ENCODE assay signal across 9 mouse cellular contexts in genomic region chr10:59919494-59920181, GRCm38 (mm10). TPM values are rescaled to one million over a fixed set of nuclear protein-coding genes. Genes with fewer than 3 reads are reported as not detected.
DNase-seq lines count a peak whose midpoint lies in the region; ATAC-seq and TF ChIP-seq lines count a peak whose summit lies in the region.
"Had no signal": no experiment of that assay in that cellular context is flagged by ENCODE, and none has a peak within 500 bp of the region (broad histone marks: within the 10 kb centered on the region; RNA-seq: fewer than 3 reads in every experiment).

No protein-coding gene starts in this region.

- no peak overlapping the region for H3K4me3 ChIP-seq in liver, embryonic 12.5 days
- H3K4me3 ChIP-seq in embryonic facial prominence, embryonic 15.5 days (replicated peaks) = no peak overlapping the region
- no peak overlapping the region for H3K4me3 ChIP-seq in hindbrain, embryonic 10.5 days
- H3K4me3 ChIP-seq in lung, adult 2 months (replicated peaks; ENCODE audit: extremely low read depth, low read depth, low read length) = no peak overlapping the region

- H3K27ac ChIP-seq in liver, embryonic 12.5 days = peak overlapping the region; percentile 56; the same call in 1 of the 2 replicates
- peak overlapping the region; percentile 92 for H3K27ac ChIP-seq in embryonic facial prominence, embryonic 15.5 days (replicated peaks)
- H3K27ac ChIP-seq in hindbrain, embryonic 10.5 days = peak overlapping the region; percentile 88

- TF ChIP-seq POLR2A in lung, adult 2 months (IDR thresholded peaks at IDR 0.05; ENCODE audit: borderline replicate concordance, extremely low read depth, low read depth, low read length) = peak; percentile 21; the same call in 1 of the 2 replicates

- no peaks in the 10 kb centered on the region for H3K36me3 ChIP-seq in liver, embryonic 12.5 days
- no peaks in the 10 kb centered on the region for H3K36me3 ChIP-seq in embryonic facial prominence, embryonic 15.5 days
- no peaks in the 10 kb centered on the region for H3K36me3 ChIP-seq in hindbrain, embryonic 10.5 days

- H3K9me3 ChIP-seq in liver, embryonic 12.5 days (replicated peaks) = no peaks in the 10 kb centered on the region
- H3K9me3 ChIP-seq in embryonic facial prominence, embryonic 15.5 days (replicated peaks) = no peaks in the 10 kb centered on the region
- H3K9me3 ChIP-seq in hindbrain, embryonic 10.5 days = no peaks in the 10 kb centered on the region
- H3K9me3 ChIP-seq: megakaryocyte, embryonic 14.5 days had no signal

- intact Hi-C loops in left cerebral cortex, postnatal 14 days (cut with DNase I) = no loop called here

- H3K9ac ChIP-seq in liver, embryonic 12.5 days = no peak overlapping the region
- H3K9ac ChIP-seq in embryonic facial prominence, embryonic 15.5 days = no peak overlapping the region

- WGBS in liver, embryonic 12.5 days (ENCODE audit: insufficient replicate concordance) = 48% methylated on average over 15 of the region's 15 CpGs
- WGBS in embryonic facial prominence, embryonic 15.5 days = 30% methylated on average over 15 of the region's 15 CpGs
- 46% methylated on average over 15 of the region's 15 CpGs for WGBS in hindbrain, embryonic 10.5 days
- WGBS in lung, adult 2 months = 28% methylated on average over 15 of the region's 15 CpGs

- H3K4me1 ChIP-seq in liver, embryonic 12.5 days = peaks cover 54% of the 10 kb centered on the region
- H3K4me1 ChIP-seq in embryonic facial prominence, embryonic 15.5 days = peaks cover 54% of the 10 kb centered on the region
- peaks cover 61% of the 10 kb centered on the region for H3K4me1 ChIP-seq in hindbrain, embryonic 10.5 days (replicated peaks)
- peaks cover 11% of the 10 kb centered on the region for H3K4me1 ChIP-seq in lung, adult 2 months (ENCODE audit: control insufficient read depth, insufficient read depth, low read length)

- no peak for ATAC-seq in liver, embryonic 12.5 days
- no peak for ATAC-seq in embryonic facial prominence, embryonic 15.5 days (ENCODE audit: insufficient number of reproducible peaks, low FRiP score, low TSS enrichment, low read depth)

- TF ChIP-seq CTCF in lung, adult 2 months (IDR thresholded peaks at IDR 0.05; ENCODE audit: insufficient read depth, low read length) = no peak

- H3K27me3 ChIP-seq in liver, embryonic 12.5 days (replicated peaks) = no peaks in the 10 kb centered on the region
- no peaks in the 10 kb centered on the region for H3K27me3 ChIP-seq in embryonic facial prominence, embryonic 15.5 days
- H3K27me3 ChIP-seq in hindbrain, embryonic 10.5 days (ENCODE audit: insufficient read depth, poor library complexity, severe bottlenecking) = peaks cover 20% of the 10 kb centered on the region; the same call in 1 of the 2 replicates
- H3K27me3 ChIP-seq: megakaryocyte, embryonic 14.5 days had no signal

- DNase-seq in liver = no peak
- DNase-seq in hindbrain, embryonic 10.5 days (ENCODE audit: low spot score) = no peak
- no peak for DNase-seq in lung, adult 2 months
- no peak for DNase-seq in thymus, adult 18-20 months
- DNase-seq in left cerebral cortex, postnatal 14 days (ENCODE audit: low spot score in 2 of 2) = no peak
- no peak for DNase-seq in urinary bladder, postnatal 36 days (ENCODE audit: low spot score in 2 of 2)

- peak overlapping the region; percentile 85; the same call in 1 of the 2 replicates for H3K4me2 ChIP-seq in liver, embryonic 12.5 days
- H3K4me2 ChIP-seq in embryonic facial prominence, embryonic 15.5 days (replicated peaks) = no peak overlapping the region

RNA-seq across cellular contexts. Expression of gene Ddit4, which starts 32.0 kb away (rescaled TPM):
- polyA plus RNA-seq in liver, embryonic 12.5 days (2016; fragmentation: Nextera tagmentation; extraction: Ambion mirVana) = 5.4 and 6.9 TPM in 2 replicates
- 83.3 and 89.1 TPM in 2 replicates for polyA plus RNA-seq in embryonic facial prominence, embryonic 15.5 days (2015; fragmentation: Nextera tagmentation; extraction: Ambion mirVana)
- 37.5 and 37.6 TPM in 2 replicates for polyA plus RNA-seq in hindbrain, embryonic 10.5 days (2016; fragmentation: Nextera tagmentation; extraction: Ambion mirVana)
- 32.6 and 53.4 TPM in 2 replicates for polyA plus RNA-seq in lung, adult 2 months (2012; rRNA removed)
- total RNA-seq in left cerebral cortex, postnatal 14 days (2021) = 10 to 100 TPM; 52.5 to 76.3 TPM

RNA-seq across cellular contexts. Expression of gene Dnajb12, which starts 40.3 kb away (rescaled TPM):
- polyA plus RNA-seq in liver, embryonic 12.5 days (2016; fragmentation: Nextera tagmentation; extraction: Ambion mirVana) = 18.0 and 18.7 TPM in 2 replicates
- polyA plus RNA-seq in embryonic facial prominence, embryonic 15.5 days (2015; fragmentation: Nextera tagmentation; extraction: Ambion mirVana) = 24.1 and 24.8 TPM in 2 replicates
- polyA plus RNA-seq in hindbrain, embryonic 10.5 days (2016; fragmentation: Nextera tagmentation; extraction: Ambion mirVana) = 27.2 and 31.5 TPM in 2 replicates
- polyA plus RNA-seq in lung, adult 2 months (2012; rRNA removed) = 49.5 and 57.2 TPM in 2 replicates
- 10 to 100 TPM; 46.3 to 50.6 TPM for total RNA-seq in left cerebral cortex, postnatal 14 days (2021)
